Mouse (Mus musculus) forebrain, postnatal 0 days (tissue): Measurements from ENCODE around the gene Clgn. TPM values are rescaled to one million over a fixed set of nuclear protein-coding genes. Genes with fewer than 3 reads are reported as not detected.

Experiments
- ATAC-seq: fragments of 200-750 bp; cut with Nextera tagmentation; 2 replicates; pipeline ENCODE4 v1.8.0; 2017; ENCODE audit warnings: mild to moderate bottlenecking, moderate library complexity
- DNase-seq: peaks from one replicate; pipeline ENCODE4 v3.0.0-alpha.2; 2015
- H3K27ac ChIP-seq: fragments of 300-500 bp; sonication (generic); 2 replicates; pipeline ENCODE4 v1.5.1; 2014; ENCODE audit warnings: low read depth, mild to moderate bottlenecking, antibody characterized with exemption, low read length, moderate library complexity, mixed read lengths
- H3K27me3 ChIP-seq: fragments of 300-500 bp; sonication (generic); 2 replicates; pipeline ENCODE4 v1.6.1; 2014; ENCODE audit warnings: mild to moderate bottlenecking, low read length, mixed read lengths; ENCODE audit not compliant: insufficient read depth
- H3K36me3 ChIP-seq: fragments of 300-500 bp; sonication (generic); 2 replicates; pipeline ENCODE4 v1.6.1; 2014; ENCODE audit warnings: mild to moderate bottlenecking, moderate library complexity; ENCODE audit not compliant: insufficient read depth
- H3K4me1 ChIP-seq: fragments of 300-500 bp; sonication (generic); 2 replicates; pipeline ENCODE4 v1.6.1; 2014; ENCODE audit warnings: antibody characterized with exemption; ENCODE audit not compliant: insufficient read depth
- H3K4me2 ChIP-seq: fragments of 300-500 bp; sonication (generic); 2 replicates; pipeline ENCODE4 v1.6.1; 2014; ENCODE audit warnings: low read depth, mild to moderate bottlenecking, moderate library complexity
- H3K4me3 ChIP-seq: fragments of 300-500 bp; sonication (generic); 2 replicates; pipeline ENCODE4 v1.5.1; 2014; ENCODE audit warnings: low read depth, low read length, mixed read lengths
- H3K9ac ChIP-seq: fragments of 300-500 bp; sonication (generic); 2 replicates; pipeline ENCODE4 v1.6.1; 2014; ENCODE audit warnings: mild to moderate bottlenecking
- H3K9me3 ChIP-seq: fragments of 300-500 bp; sonication (generic); 2 replicates; pipeline ENCODE4 v1.6.1; 2016; ENCODE audit warnings: low read length
- CTCF ChIP-seq: sonication (generic); IDR thresholded peaks from 2 replicates; pipeline ENCODE4 v1.5.1; 2016; ENCODE audit warnings: antibody characterized with exemption, control low read depth, low read depth
- WGBS: fragments of 180-500 bp; shearing (Covaris S2); extraction: QIAGEN DNeasy Blood & Tissue Kit; methylation state at CpG from one replicate; pipeline ENCODE4 v1.1.7; 2014; 5-methylcytosine and 5-hydroxymethylcytosine counted together
- polyA plus RNA-seq: library from polyadenylated mRNA; unstranded; fragments of >200 nt; fragmentation: Nextera tagmentation; extraction: Ambion mirVana; gene quantifications from 2 replicates; pipeline ENCODE4 v1.2.1, GENCODE M21; 2015
- total RNA-seq: library from RNA; depleted of rRNA; stranded (reverse); fragments of >200 nt; gene quantifications from 2 replicates; pipeline ENCODE4 v1.2.3, GENCODE M21; 2014

Gene Clgn
- total and polyA plus RNA-seq, 2 experiments from 2014 or later: 3.4 to 5.7 TPM

DNA sequence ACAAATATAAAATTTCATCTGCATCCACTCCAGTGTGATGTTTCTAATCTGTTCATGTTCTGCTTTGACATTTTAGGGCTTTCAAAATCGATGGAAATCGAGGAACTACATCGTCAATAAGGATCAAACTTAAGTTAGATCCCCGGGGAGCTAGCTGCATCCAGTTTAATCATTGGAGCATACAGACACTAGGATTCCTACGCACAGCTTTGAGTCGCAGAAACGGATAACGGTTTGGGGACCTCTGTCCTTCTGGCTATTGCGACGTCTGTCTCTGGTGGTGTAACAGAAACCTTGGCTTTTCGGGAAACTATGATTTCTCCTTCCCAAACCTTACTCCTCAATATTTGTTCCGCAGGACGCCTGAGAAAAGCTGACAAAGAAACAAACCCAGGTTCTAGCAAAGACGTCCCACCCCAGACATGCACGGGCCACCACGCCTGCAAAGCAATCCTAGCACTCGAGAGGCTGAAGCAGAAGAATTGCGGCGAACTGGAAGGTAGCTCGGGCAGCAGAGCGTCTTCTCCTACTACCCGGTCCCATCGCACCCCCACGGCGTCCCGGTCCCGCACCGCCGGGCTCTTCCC lies 52.1 kb downstream of the Clgn start:
- Histone ChIP-seq H3K27me3 (no peaks in the 10 kb centered on the region), H3K4me3 (peak overlapping the region; percentile 94), H3K9me3 (no peaks in the 10 kb centered on the region), H3K36me3 (peaks cover 9% of the 10 kb centered on the region; the same call in 1 of the 2 replicates), H3K27ac (peak overlapping the region; percentile 96), H3K9ac (peak overlapping the region; percentile 95), H3K4me2 (peak overlapping the region; percentile 67), H3K4me1 (peaks cover 18% of the 10 kb centered on the region)
- no peak for TF ChIP-seq CTCF
- ATAC-seq (no peak), DNase-seq (no peak)
- whole genome bisulfite sequencing: 1% methylated on average over 29 of the region's 29 CpGs

DNA sequence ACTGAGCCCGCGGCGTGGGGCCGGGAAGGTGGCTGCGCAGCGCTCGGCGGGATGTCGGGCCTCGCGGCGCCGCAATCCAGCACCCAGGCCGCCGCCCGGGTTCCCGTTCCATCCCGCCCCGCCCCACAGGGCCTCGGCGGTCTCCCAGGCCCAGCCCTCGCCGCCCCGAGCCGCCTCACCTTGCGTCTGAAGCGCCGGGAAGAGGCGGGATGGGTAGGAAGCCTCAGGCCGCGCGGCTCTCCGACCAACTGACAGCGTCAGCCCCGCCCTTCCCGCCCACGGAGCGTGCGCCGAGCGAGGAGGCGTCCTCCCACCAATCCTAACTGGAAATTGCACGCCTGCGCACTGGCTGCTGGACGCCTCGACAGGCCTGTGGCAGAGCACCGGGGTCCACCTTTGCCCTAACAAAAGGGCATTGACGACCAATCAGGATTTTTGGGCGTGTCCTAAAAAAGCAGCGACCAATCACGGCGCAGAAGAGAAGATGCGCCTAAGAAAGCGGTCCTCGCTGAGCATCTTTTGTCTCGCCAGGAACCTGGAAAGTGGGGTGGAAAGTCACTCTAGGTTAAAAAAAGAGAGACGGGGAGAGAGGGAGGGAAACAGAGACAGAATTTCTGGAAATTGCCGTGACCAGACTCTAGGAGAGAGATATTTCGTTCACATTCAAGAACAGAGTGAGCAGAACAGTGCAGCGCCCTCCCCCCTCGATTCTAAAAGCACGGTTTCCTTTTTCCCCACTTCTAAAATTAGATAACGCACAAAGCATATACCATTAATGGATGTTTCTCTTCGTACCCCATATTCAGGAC lies 52.8 kb downstream of the Clgn start:
- under 1% methylated on average over 64 of the region's 64 CpGs for WGBS
- TF ChIP-seq CTCF: peak; percentile 10; the same call in 1 of the 2 replicates
- peak overlapping the region; percentile 95 for H3K9ac ChIP-seq
- peak overlapping the region; percentile 96 for H3K27ac ChIP-seq
- ATAC-seq: peak; percentile 99
- peak; percentile 99 for DNase-seq
- H3K36me3 ChIP-seq: 0 out of 2 replicates have a peak, but pooled peaks cover 3% of the 10 kb centered on the region
- no peaks in the 10 kb centered on the region for H3K9me3 ChIP-seq
- no peaks in the 10 kb centered on the region for H3K27me3 ChIP-seq
- H3K4me1 ChIP-seq: peaks cover 18% of the 10 kb centered on the region
- peak overlapping the region; percentile 94 for H3K4me3 ChIP-seq
- peak overlapping the region; percentile 67 for H3K4me2 ChIP-seq

DNA sequence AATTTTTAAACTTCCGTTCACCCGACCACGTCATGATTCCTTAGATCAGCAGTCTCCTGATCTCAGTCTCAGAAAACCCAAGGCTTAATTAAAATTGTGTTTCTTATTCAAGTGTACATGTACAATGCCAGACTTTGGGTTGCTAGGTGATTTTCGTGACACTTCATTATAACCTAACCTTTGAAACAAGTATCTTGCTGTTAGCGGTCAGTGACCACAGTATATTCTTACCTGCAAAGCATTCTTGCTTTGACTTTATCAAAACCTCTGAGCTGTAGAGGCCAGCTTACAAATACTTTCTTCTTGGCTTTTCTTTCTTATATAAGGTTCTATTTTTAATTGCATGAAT lies 53.4 kb downstream of the Clgn start:
- peak; percentile 50 for DNase-seq
- Histone ChIP-seq H3K4me1 (peaks cover 18% of the 10 kb centered on the region), H3K9me3 (no peaks in the 10 kb centered on the region), H3K9ac (peak overlapping the region; percentile 95), H3K27ac (peak overlapping the region; percentile 96), H3K27me3 (no peaks in the 10 kb centered on the region), H3K36me3 (no peaks in the 10 kb centered on the region), H3K4me3 (peak overlapping the region; percentile 94), H3K4me2 (peak overlapping the region; percentile 67)
- no peak for ATAC-seq
- 17% methylated on average over 5 of the region's 5 CpGs for whole genome bisulfite sequencing
- TF ChIP-seq CTCF: no peak

DNA sequence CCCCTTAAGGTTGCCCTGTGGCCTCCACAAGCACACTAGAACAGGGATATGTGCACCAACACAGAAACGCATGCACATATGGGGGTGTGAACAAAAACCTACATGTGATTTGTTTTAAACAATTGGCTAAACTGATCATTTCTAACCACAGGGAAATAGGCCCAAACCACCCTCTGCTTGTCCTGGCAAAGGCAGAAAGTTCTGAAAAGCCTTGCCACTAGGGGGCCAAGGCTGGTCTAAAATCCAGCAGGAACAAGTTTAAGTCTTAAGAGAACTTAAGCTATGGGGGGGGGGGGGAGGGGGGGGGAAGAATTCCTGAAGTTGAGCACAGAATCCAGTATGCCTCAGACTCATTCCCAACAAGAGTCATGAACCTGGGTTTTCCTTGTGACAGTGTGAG lies 60.3 kb downstream of the Clgn start:
- no peak for DNase-seq

DNA sequence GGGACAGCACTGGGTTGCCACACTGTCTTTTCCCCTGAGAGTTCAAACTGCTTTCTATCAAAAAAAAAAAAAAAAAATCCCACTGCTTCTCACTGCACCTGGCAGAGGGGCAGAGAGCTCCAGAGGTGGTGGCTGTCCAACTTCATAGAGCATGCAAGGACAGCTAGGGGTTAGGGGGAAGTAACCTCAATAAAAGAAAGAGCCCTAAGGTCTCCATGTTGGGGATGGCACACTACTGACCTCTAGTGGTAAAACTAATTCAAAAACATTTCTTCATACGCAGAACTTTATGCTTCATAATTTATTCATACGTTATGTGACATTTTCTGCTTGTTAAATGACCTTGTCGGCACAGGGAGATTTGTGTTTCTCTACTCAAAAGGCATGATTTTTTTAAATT lies 61.4 kb downstream of the Clgn start:
- H3K4me2 ChIP-seq: no peak overlapping the region
- no peak overlapping the region for H3K27ac ChIP-seq
- H3K36me3 ChIP-seq: no peaks in the 10 kb centered on the region
- H3K27me3 ChIP-seq: no peaks in the 10 kb centered on the region
- H3K4me3 ChIP-seq: no peak overlapping the region
- peak; percentile 79 for TF ChIP-seq CTCF
- no peak for ATAC-seq
- peak; percentile 23 for DNase-seq
- WGBS: 19% methylated on average over 3 of the region's 3 CpGs
- no peak overlapping the region for H3K9ac ChIP-seq
- no peaks in the 10 kb centered on the region for H3K4me1 ChIP-seq
- H3K9me3 ChIP-seq: no peaks in the 10 kb centered on the region

More for the DNA sequence above, 60.3 kb downstream of the Clgn start:
- no peak overlapping the region for H3K4me2 ChIP-seq
- no peak overlapping the region for H3K27ac ChIP-seq
- no peaks in the 10 kb centered on the region for H3K4me1 ChIP-seq
- no peaks in the 10 kb centered on the region for H3K36me3 ChIP-seq
- no peaks in the 10 kb centered on the region for H3K27me3 ChIP-seq
- no peak for ATAC-seq
- 81% methylated on average over 1 of the region's 1 CpGs for WGBS
- peak; percentile 53 for TF ChIP-seq CTCF
- H3K4me3 ChIP-seq: no peak overlapping the region
- H3K9me3 ChIP-seq: no peaks in the 10 kb centered on the region
- H3K9ac ChIP-seq: no peak overlapping the region

DNA sequence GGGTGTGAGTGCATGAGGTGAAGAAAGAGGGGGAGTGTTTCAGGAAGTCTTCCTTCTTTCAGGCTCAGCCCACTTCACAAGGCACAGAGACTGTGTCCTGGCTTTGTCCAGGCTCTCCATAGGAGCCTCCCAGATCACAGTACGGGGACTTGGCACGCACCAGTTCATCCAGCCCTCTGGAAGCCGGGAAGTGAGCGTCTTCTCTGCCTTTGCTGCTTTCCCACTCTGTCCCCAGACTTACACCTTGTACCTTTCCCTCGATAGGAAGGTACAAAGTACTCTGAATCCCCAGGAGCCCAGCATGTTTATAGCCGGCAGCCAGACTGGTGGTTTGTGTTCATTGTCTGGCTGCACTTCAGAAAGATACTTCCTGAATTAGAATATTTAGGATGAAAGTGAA lies 67.5 kb downstream of the Clgn start:
- no peak for TF ChIP-seq CTCF
- no peak overlapping the region for H3K27ac ChIP-seq
- H3K4me3 ChIP-seq: no peak overlapping the region
- no peaks in the 10 kb centered on the region for H3K36me3 ChIP-seq
- H3K27me3 ChIP-seq: no peaks in the 10 kb centered on the region
- no peaks in the 10 kb centered on the region for H3K4me1 ChIP-seq
- no peak for DNase-seq
- no peak overlapping the region for H3K9ac ChIP-seq
- H3K9me3 ChIP-seq: no peaks in the 10 kb centered on the region
- no peak for ATAC-seq
- no peak overlapping the region for H3K4me2 ChIP-seq
- 56% methylated on average over 6 of the region's 6 CpGs for WGBS

DNA sequence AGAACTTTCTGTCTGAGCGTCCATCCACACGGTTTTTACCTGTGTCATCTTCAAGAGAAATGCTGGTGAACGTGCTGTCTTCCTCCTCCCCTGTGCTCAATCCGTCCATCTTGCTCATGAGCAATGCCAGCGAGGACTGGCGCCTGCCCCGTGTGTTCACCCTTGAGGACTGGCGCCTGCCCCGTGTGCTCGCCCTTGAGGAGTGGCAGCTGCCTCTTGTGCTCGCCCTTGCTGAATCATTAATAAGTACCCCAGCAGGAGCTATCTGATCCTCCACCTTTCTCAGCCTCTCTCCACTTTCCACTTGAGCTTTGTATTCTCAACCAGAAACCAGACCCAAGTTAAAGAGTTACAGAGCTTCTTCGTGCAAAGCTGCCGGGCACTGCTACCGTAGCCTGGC lies 68.6 kb downstream of the Clgn start, which contains the start of gene Scoc:
Scoc (minus strand) TSS at position 170 of the 400 bp plus-strand sequence.
- Histone ChIP-seq H3K9ac (no peak within 1 kb of the TSS), H3K9me3 (no peaks in the 10 kb centered on the region), H3K4me2 (no peak within 1 kb of the TSS), H3K4me1 (no peaks in the 10 kb centered on the region), H3K27me3 (no peaks in the 10 kb centered on the region), H3K36me3 (no peaks in the 10 kb centered on the region), H3K27ac (no peak within 1 kb of the TSS), H3K4me3 (no peak within 1 kb of the TSS)
- no peak for TF ChIP-seq CTCF
- ATAC-seq (no peak), DNase-seq (no peak)
- WGBS: 84% methylated on average over 14 of the region's 14 CpGs
